Mouse (Mus musculus): Measurements from ENCODE around the gene Ssbp4.

Gene Ssbp4

GRCm38 (mm10) chr8:70630532-70631381, 22.1 kb upstream of the Ssbp4 start:
- no peak for DNase-seq

- DNase-seq: peak; percentile 90
Measured at GRCm38 (mm10) chr8:70629574-70630531, 21.2 kb upstream of the Ssbp4 start.

GRCm38 (mm10) chr8:70628986-70629490, 20.4 kb upstream of the Ssbp4 start:
- no peak for DNase-seq

GRCm38 (mm10) chr8:70627041-70627440, 18.4 kb upstream of the Ssbp4 start:
- DNase-seq: no peak

- DNase-seq: no peak
Measured at GRCm38 (mm10) chr8:70625104-70625503, 16.4 kb upstream of the Ssbp4 start.

- DNase-seq: no peak
Measured at GRCm38 (mm10) chr8:70622220-70622619, 13.5 kb upstream of the Ssbp4 start.

GRCm38 (mm10) chr8:70618888-70619334, 10.2 kb upstream of the Ssbp4 start:
- no peak for DNase-seq

GRCm38 (mm10) chr8:70617985-70618384, 9.3 kb upstream of the Ssbp4 start:
- DNase-seq: no peak

- DNase-seq: no peak
Measured at GRCm38 (mm10) chr8:70616645-70617044, 8.0 kb upstream of the Ssbp4 start.

- no peak for DNase-seq
Measured at GRCm38 (mm10) chr8:70615894-70616293, 7.2 kb upstream of the Ssbp4 start, which contains the start of gene Lrrc25. Gene Lrrc25 (plus strand): TSS chr8:70616155.

GRCm38 (mm10) chr8:70615281-70615680, 6.6 kb upstream of the Ssbp4 start:
- no peak for DNase-seq

- no peak for DNase-seq
Measured at GRCm38 (mm10) chr8:70614469-70614868, 5.8 kb upstream of the Ssbp4 start.

- no peak for DNase-seq
Measured at GRCm38 (mm10) chr8:70613763-70614162, 5.1 kb upstream of the Ssbp4 start.

GRCm38 (mm10) chr8:70611849-70612248, 3.2 kb upstream of the Ssbp4 start:
- peak; percentile 82 for DNase-seq

GRCm38 (mm10) chr8:70610796-70611771, 2.4 kb upstream of the Ssbp4 start:
- no peak for DNase-seq

GRCm38 (mm10) chr8:70609849-70610795, 1.4 kb upstream of the Ssbp4 start:
- DNase-seq: peak; percentile 93

- peak; percentile 72 for DNase-seq
Measured at GRCm38 (mm10) chr8:70609368-70609848, 736 bp upstream of the Ssbp4 start.

- DNase-seq: no peak
Measured at GRCm38 (mm10) chr8:70607898-70608748, 549 bp downstream of the Ssbp4 start.

GRCm38 (mm10) chr8:70607603-70607897, 1.1 kb downstream of the Ssbp4 start:
- DNase-seq: no peak
